Mouse (Mus musculus) kidney, postnatal 0 days (tissue): ENCODE data around the gene Cbln3. TPM values are rescaled to one million over a fixed set of nuclear protein-coding genes. Genes with fewer than 3 reads are reported as not detected.

ENCODE experiments used
- ATAC-seq: fragments of 200-750 bp; cut with Nextera tagmentation; replicated peaks from 2 replicates; pipeline ENCODE4 v1.8.0; 2017; ENCODE audit warnings: low read depth, moderate number of reproducible peaks, moderate TSS enrichment, moderate library complexity; ENCODE audit not compliant: low FRiP score
- DNase-seq: peaks from one replicate; pipeline ENCODE4 v3.0.0-alpha.2; 2016; ENCODE audit warnings: low spot score
- H3K27ac ChIP-seq: fragments of 300-500 bp; sonication (generic); 2 replicates; pipeline ENCODE4 v1.5.1; 2014; ENCODE audit warnings: mild to moderate bottlenecking
- H3K27me3 ChIP-seq: fragments of 300-500 bp; sonication (generic); 2 replicates; pipeline ENCODE4 v1.6.1; 2014; ENCODE audit warnings: low read length, mixed read lengths; ENCODE audit not compliant: insufficient read depth
- H3K36me3 ChIP-seq: fragments of 300-500 bp; sonication (generic); 2 replicates; pipeline ENCODE4 v1.6.1; 2014; ENCODE audit warnings: low read length, mixed read lengths; ENCODE audit not compliant: insufficient read depth
- H3K4me1 ChIP-seq: fragments of 300-500 bp; sonication (generic); replicated peaks from 2 replicates; pipeline ENCODE4 v1.6.1; 2014; ENCODE audit warnings: antibody characterized with exemption, low read length, mixed read lengths; ENCODE audit not compliant: insufficient read depth
- H3K4me2 ChIP-seq: fragments of 300-500 bp; sonication (generic); 2 replicates; pipeline ENCODE4 v1.6.1; 2014; ENCODE audit warnings: mild to moderate bottlenecking, low read length, moderate library complexity, mixed read lengths
- H3K4me3 ChIP-seq: fragments of 300-500 bp; sonication (generic); replicated peaks from 2 replicates; pipeline ENCODE4 v1.5.1; 2014; ENCODE audit warnings: low read depth, low read length
- H3K9ac ChIP-seq: fragments of 300-500 bp; sonication (generic); 2 replicates; pipeline ENCODE4 v1.6.1; 2014; ENCODE audit warnings: low read depth, low read length
- H3K9me3 ChIP-seq: fragments of 300-500 bp; sonication (generic); replicated peaks from 2 replicates; pipeline ENCODE4 v1.6.1; 2016; ENCODE audit warnings: low read length, inconsistent platforms, mixed read lengths
- CTCF ChIP-seq: IDR thresholded peaks from 2 replicates; pipeline ENCODE4 v1.5.1; 2016; ENCODE audit warnings: antibody characterized with exemption, low read depth, mild to moderate bottlenecking, moderate library complexity
- WGBS: fragments of 180-500 bp; shearing (Covaris S2); extraction: QIAGEN DNeasy Blood & Tissue Kit; methylation state at CpG from one replicate; pipeline ENCODE4 v1.1.7; 2014; 5-methylcytosine and 5-hydroxymethylcytosine counted together
- polyA plus RNA-seq: library from polyadenylated mRNA; unstranded; fragments of >200 nt; fragmentation: Nextera tagmentation; extraction: Ambion mirVana; gene quantifications from 2 replicates; pipeline ENCODE4 v1.2.1, GENCODE M21; 2015

Cbln3 gene
- polyA plus RNA-seq, 1 experiment from 2014 or later = 0.28 TPM

DNA sequence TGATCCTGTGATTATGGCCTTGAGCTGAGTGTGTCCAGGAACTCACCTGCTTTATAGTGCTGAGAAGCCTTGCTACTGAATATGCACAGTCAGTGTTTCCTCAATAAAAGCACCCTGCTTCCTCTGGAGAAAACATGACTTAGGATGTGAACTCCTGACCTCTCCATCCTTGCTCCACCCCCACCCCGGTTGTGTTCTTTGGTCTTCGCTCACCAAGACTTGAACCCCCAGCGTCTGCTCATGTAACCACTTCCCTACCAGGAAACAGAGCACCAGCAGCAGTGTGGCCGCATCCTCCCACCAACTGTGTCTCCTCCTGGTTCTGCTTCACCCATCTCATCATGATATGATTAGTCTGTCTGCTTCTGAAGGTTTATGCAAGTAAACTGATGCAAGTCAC lies 29.2 kb upstream of the Cbln3 start:
- H3K4me3 ChIP-seq = no peak overlapping the region
- H3K36me3 ChIP-seq = no peaks in the 10 kb centered on the region
- no peaks in the 10 kb centered on the region for H3K4me1 ChIP-seq
- H3K27me3 ChIP-seq = no peaks in the 10 kb centered on the region
- no peak overlapping the region for H3K9ac ChIP-seq
- no peaks in the 10 kb centered on the region for H3K9me3 ChIP-seq
- no peak for DNase-seq
- H3K27ac ChIP-seq = no peak overlapping the region
- TF ChIP-seq CTCF = no peak
- WGBS = 32% methylated on average over 4 of the region's 4 CpGs
- no peak overlapping the region for H3K4me2 ChIP-seq
- no peak for ATAC-seq

DNA sequence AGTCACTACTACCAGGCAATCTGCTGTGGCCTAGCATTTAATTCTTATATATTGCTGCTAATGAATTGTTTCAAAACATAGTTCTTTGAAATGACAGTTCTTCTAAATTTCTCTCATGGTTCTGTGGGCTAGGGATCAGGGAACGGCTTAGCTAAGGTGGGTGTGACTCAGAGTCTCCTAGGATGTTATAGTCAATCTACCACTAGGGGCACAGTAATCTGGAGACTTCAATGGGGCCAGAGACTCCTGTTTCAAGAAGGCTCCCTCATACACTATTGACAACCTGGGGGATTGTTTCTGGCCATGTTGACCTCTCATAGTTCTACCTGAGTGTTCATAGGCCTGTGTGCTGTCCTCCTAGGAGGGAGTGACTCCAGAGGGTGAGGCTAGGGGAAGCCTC lies 21.3 kb upstream of the Cbln3 start:
- Histone ChIP-seq H3K9me3 (no peaks in the 10 kb centered on the region), H3K36me3 (no peaks in the 10 kb centered on the region), H3K4me1 (no peaks in the 10 kb centered on the region), H3K27ac (no peak overlapping the region), H3K9ac (no peak overlapping the region), H3K4me2 (no peak overlapping the region), H3K4me3 (no peak overlapping the region), H3K27me3 (no peaks in the 10 kb centered on the region)
- ATAC-seq = no peak
- TF ChIP-seq CTCF = peak; percentile 63
- peak; percentile 48 for DNase-seq
- 18% methylated on average over 1 of the region's 1 CpGs for WGBS

DNA sequence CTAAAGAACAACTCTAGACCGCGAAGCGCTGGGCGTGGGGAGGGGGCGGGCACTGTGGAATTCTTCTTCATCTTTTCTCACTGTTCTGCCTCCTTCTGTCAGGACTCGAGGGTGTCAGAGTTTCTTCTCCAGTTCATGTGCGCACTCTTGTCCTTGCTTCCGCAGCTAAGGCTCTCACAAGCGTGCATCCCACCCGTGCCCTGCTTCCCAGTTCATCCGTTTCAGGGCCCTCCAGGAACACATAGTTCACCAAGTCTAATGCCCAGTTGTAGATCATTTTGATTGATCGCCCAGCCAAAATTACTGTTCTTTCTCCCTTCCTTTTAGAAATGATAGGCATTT lies 16.2 kb upstream of the Cbln3 start:
- Histone ChIP-seq H3K4me2 (peak overlapping the region; percentile 87), H3K4me3 (peak overlapping the region; percentile 49), H3K27ac (peak overlapping the region; percentile 90), H3K4me1 (0 out of 2 replicates have a peak, but pooled peaks cover 4% of the 10 kb centered on the region), H3K27me3 (no peaks in the 10 kb centered on the region), H3K36me3 (peaks cover 14% of the 10 kb centered on the region; the same call in 1 of the 2 replicates), H3K9ac (peak overlapping the region; percentile 83), H3K9me3 (no peaks in the 10 kb centered on the region)
- DNase-seq (no peak), ATAC-seq (peak; percentile 34; the same call in 1 of the 2 replicates)
- 4% methylated on average over 12 of the region's 12 CpGs for WGBS
- TF ChIP-seq CTCF = no peak

DNA sequence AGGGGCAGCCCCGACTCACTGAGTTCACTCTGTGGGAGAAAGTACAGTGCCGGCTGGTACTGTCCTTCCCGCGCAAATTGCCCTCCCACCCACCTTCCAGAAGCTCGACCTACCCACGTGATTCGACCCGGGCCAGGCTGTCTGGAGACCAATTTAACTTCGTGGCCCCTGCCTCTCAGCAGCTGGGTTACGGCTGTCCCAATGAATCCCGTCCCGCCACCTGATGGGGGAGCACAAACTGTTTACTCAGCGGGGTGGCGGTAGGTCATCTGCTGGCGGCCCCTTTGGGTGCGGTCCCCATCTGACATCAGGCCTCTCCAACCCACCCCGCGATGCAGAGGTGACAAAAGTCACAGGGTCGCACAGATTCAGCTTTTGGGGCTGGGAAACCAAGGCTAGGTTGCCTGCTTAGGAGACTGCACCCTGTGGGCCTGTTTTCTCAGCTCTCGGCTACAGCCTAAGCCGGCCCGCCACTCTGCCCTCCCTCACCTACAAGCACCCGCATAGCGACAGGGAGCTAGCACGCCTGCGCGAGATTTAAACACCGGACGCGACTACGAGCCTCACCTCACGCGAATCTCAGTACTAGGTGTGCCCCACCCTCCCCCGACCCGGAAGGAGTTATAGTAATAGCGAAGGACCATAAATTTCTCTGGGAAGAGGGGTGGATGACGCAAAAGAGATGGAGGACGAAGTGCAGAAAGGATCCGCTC lies 15.7 kb upstream of the Cbln3 start, which contains the start of gene Sdr39u1:
Gene Sdr39u1 (minus strand): TSS at position 593 of the 713 bp plus-strand sequence.
- peak within 1 kb of the TSS; percentile 49 for H3K4me3 ChIP-seq
- no peaks in the 10 kb centered on the region for H3K9me3 ChIP-seq
- 1% methylated on average over 39 of the region's 39 CpGs for WGBS
- no peak; the same call in 1 of the 2 replicates for TF ChIP-seq CTCF
- peak within 1 kb of the TSS; percentile 83 for H3K9ac ChIP-seq
- peak within 1 kb of the TSS; percentile 87 for H3K4me2 ChIP-seq
- 0 out of 2 replicates have a peak, but pooled peaks cover 4% of the 10 kb centered on the region for H3K4me1 ChIP-seq
- H3K27ac ChIP-seq = peak within 1 kb of the TSS; percentile 90
- DNase-seq (peak; percentile 95), ATAC-seq (peak; percentile 95)
- H3K27me3 ChIP-seq = no peaks in the 10 kb centered on the region
- peaks cover 19% of the 10 kb centered on the region for H3K36me3 ChIP-seq

DNA sequence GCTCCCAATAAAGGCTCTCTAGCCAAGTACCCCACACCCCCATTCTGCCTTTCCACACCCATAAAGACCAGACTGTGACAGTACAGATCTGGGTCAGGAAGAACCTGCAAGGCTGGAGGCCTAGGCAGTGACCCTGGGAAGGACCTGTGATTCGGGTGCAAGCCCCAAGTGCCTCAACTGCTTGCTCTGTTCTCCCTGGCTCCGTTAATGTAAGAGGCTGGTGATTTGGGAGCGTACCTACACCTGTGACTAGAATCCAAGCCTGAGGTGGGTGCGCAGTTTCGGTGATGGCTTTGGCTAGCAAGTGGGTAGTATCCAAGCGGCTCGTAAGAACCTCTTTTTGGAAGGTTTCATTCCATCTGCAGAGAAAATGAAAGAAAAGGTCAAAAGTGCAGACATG lies 14.8 kb upstream of the Cbln3 start:
- no peak overlapping the region for H3K4me3 ChIP-seq

DNA sequence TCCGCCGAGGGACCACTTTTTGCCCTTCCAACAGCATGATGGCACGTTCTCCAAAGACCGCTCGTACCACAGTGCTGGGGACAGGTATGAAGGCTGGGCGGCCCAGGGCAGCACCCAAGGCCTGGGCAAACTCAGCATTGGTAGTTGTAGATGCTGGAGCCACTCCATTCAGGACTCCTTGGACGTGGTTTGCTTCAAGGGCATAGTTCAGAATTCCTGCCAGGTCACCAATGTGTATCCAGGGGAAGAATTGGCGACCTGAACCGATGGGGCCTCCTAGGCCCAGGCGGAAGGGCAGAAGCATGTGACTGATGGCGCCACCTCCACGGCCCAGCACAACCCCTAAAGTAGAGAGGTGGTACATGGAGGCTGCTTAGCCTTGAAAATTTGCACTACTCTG lies 13.5 kb upstream of the Cbln3 start:
- H3K27ac ChIP-seq = no peak overlapping the region
- WGBS = 93% methylated on average over 12 of the region's 12 CpGs
- TF ChIP-seq CTCF = no peak

More for the DNA sequence above, 14.8 kb upstream of the Cbln3 start:
- Histone ChIP-seq H3K4me1 (0 out of 2 replicates have a peak, but pooled peaks cover 4% of the 10 kb centered on the region), H3K9me3 (no peaks in the 10 kb centered on the region), H3K27me3 (no peaks in the 10 kb centered on the region), H3K36me3 (peaks cover 28% of the 10 kb centered on the region), H3K9ac (peak overlapping the region; percentile 83), H3K4me2 (no peak overlapping the region), H3K27ac (0 out of 2 replicates have a peak overlapping the region, but pooled peaks have one; percentile 90)
- ATAC-seq = no peak
- no peak for DNase-seq
- no peak for TF ChIP-seq CTCF
- WGBS = 87% methylated on average over 7 of the region's 7 CpGs

More for the DNA sequence above, 13.5 kb upstream of the Cbln3 start:
- no peaks in the 10 kb centered on the region for H3K9me3 ChIP-seq
- no peak overlapping the region for H3K4me3 ChIP-seq
- H3K4me2 ChIP-seq = no peak overlapping the region
- 0 out of 2 replicates have a peak, but pooled peaks cover 4% of the 10 kb centered on the region for H3K4me1 ChIP-seq
- peaks cover 36% of the 10 kb centered on the region for H3K36me3 ChIP-seq
- no peak overlapping the region for H3K9ac ChIP-seq
- ATAC-seq (no peak), DNase-seq (no peak)
- no peaks in the 10 kb centered on the region for H3K27me3 ChIP-seq
